Mouse (Mus musculus): ENCODE data around the gene Mbip.

Gene Mbip

DNA sequence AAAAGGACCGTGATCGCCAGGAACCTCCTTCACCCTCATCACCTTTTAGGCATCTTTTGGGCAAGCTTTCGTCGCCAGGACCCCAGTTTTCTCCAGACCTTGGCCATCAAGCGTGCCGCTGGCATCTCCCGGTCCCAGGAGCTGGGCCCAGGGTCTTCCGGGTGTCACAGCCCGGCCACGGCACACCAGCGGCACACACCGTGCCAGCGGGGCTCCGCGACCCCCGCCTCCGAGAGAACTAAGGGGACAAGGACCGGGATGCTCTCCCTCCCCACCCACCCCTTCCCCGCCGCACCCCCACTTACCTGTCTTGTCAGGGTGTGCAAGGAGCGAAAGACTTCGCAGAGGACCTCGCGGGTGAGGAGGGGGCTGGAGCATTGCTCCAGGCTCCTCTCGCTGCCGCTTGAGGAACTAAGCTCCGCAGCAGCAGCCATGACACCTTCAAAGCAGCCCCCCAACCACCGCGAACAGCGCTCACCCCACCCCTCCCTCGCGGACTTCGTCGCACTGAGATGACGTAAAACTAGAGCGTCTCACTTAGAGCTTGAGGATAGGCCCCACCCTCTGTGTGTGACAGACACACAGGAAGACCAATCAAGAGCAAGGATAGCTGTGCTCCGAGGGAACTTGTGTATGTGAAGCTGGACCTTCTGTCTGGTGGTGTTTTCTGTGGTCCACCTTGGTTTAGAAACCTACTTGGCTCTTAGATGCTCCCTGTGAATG, at the start of gene Mbip:
Mbip (minus strand) TSS at position 528 of the 723 bp plus-strand sequence.
- no peaks in the 10 kb centered on the region for H3K36me3 ChIP-seq (ENCODE audit: control insufficient read depth, insufficient read depth, low read length, poor library complexity, severe bottlenecking)
- H3K27me3 ChIP-seq (ENCODE audit: control insufficient read depth, insufficient read depth, low read length, poor library complexity, severe bottlenecking) = no peaks in the 10 kb centered on the region
- peak; percentile 99 for DNase-seq (ENCODE audit: low read depth, low spot score)

DNA sequence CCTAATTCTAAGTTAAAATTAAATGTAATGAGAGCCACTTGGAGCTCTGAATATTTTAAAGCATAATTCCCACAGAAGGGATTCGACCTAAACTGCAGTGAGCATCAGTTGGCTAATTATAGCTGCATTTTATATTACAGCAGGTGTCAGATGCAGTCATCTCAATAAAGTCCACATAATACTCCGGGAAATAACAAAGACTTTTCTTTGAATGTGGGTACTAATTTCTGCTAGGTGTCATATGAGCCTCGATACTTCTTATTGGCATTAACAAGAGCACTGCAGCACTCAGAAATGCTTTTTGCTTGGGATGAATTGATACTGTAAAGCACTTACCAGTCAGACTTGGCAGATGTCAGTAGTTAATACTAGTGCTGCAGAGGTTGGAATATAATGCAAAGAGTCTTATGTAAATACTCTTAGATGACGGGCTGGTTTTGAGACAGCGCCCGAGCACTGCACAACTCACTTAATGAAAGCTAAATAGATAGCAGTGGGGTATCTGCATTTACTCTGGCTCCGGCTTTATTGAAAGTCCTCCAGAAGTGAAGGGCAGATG, 42.0 kb upstream of the Mbip start:
- Histone ChIP-seq H3K36me3 (ENCODE audit: control insufficient read depth, insufficient read depth, low read length, poor library complexity, severe bottlenecking) (no peaks in the 10 kb centered on the region), H3K27me3 (ENCODE audit: control insufficient read depth, insufficient read depth, low read length, poor library complexity, severe bottlenecking) (no peaks in the 10 kb centered on the region)
- DNase-seq (ENCODE audit: low read depth, low spot score) = no peak

DNA sequence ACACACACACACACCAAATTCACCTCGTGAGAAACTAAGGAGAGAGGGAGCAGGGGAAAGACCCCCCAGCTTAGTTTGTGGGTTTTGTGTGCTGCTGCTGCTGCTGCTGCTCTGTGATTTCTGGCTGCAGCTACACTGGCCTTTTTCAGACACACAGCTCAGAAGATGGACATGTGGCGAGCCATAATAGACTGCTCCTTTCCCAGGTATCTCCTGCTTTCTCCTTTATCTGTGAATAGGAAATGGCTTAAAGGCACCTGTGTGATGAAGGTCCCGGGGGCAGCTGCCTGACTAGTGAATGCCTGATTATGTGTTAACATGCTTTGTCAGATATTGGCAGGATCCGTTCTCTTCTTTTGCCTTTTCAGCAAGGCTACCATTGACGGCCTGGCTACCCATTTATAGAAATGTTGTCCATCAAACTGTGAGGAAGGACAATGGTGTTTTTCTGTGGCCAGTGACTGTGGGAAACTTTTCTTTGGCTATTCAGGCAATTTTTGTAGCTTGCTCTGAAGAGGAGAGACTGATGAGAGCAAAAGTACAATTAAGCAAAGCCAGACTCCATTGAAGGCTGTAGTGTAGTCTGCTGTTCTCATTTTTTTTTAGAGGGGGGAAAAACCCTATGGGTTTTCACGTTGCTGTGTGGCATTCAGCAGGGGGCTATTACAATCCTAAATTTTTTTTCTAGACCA, 41.4 kb upstream of the Mbip start:
- H3K27me3 ChIP-seq (ENCODE audit: control insufficient read depth, insufficient read depth, low read length, poor library complexity, severe bottlenecking) = no peaks in the 10 kb centered on the region
- no peak for DNase-seq (ENCODE audit: low read depth, low spot score)
- H3K36me3 ChIP-seq (ENCODE audit: control insufficient read depth, insufficient read depth, low read length, poor library complexity, severe bottlenecking) = no peaks in the 10 kb centered on the region

DNA sequence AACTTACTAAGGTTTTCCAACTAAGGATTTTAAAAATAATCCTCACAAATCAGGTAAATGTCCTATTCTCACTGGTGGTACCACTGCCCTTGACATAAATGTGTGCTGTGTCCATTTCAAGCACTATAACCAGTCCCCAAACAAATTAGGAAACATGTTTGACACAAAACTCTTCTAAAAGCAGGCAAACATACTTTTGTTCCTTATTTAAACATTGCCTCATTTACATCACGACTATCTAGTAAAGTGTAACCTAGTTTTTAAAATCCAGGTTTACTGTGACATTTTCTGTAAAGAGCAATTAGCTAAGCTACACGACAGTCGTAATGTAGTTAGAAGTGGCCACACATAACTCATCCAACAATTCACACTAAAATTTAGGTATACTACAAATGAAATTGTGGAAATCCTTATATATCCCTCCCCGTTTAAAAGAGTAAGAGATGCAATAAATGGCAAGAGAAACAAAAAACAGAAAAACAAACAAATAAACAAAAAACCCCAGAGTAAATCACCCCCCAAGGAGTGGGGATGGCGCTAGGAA, 851 bp downstream of the Mbip start:
- Histone ChIP-seq H3K27me3 (ENCODE audit: control insufficient read depth, insufficient read depth, low read length, poor library complexity, severe bottlenecking) (no peaks in the 10 kb centered on the region), H3K36me3 (ENCODE audit: control insufficient read depth, insufficient read depth, low read length, poor library complexity, severe bottlenecking) (0 out of 2 replicates have a peak, but pooled peaks cover 2% of the 10 kb centered on the region)
- DNase-seq (ENCODE audit: low read depth, low spot score) = peak; percentile 4

DNA sequence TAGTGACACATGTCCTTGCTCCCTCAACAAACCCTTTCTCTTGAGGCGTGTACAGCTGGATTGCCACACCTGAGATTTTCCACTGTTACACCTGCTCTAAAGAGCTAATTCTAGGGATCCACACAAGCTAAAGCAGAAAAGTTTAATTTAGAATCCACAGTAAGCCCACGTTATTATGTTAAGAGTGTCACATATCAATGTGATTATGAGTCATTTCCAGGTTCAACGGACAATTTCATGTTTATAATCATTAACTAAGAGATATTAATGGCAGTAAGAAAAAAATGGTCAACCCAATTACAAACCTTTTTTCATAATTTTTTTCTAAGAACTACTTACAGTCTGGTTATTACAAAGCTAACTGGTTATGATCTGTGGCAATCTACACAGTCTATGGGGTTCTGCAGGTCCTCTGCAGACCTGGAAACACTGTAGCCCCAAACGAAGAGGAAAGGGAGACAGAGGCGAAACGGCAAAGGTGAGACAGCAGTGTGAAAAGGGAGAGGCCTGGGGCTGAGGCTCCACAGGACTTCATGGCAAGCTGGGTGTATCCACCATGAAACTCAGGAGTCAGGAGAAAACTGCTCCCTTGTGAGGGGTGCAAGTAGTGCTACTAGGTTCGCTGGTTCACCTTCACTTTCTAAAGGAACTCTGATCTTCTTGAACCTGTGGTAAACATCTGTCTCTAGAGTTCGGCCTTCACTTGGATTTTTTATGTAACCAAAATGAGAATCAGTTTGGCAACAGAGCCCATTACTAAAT, 6.2 kb downstream of the Mbip start:
- DNase-seq (ENCODE audit: low read depth, low spot score) = no peak
- Histone ChIP-seq H3K36me3 (ENCODE audit: control insufficient read depth, insufficient read depth, low read length, poor library complexity, severe bottlenecking) (peaks cover 5% of the 10 kb centered on the region; the same call in 1 of the 2 replicates), H3K27me3 (ENCODE audit: control insufficient read depth, insufficient read depth, low read length, poor library complexity, severe bottlenecking) (no peaks in the 10 kb centered on the region)

DNA sequence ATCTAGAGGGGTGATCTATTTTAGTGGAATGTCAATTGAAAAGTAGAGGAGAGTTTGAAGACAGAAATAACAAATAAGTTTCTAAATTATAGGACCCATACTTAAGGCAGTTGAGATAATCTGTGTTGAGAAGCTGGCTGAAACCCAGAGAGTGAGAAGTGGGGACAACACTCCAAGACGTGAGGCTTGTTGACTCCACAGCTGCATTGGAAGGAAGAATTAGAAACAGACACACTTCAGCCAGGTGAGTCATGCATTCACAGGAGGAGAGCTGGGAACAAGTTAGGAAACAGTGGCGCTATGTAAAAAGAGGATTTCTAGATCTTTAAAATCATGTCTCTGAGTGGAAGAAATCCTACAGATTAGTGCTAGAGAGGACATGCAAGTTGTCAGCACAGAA, 12.2 kb downstream of the Mbip start:
- Histone ChIP-seq H3K27me3 (ENCODE audit: control insufficient read depth, insufficient read depth, low read length, poor library complexity, severe bottlenecking) (no peaks in the 10 kb centered on the region), H3K36me3 (ENCODE audit: control insufficient read depth, insufficient read depth, low read length, poor library complexity, severe bottlenecking) (peaks cover 9% of the 10 kb centered on the region)
- no peak for DNase-seq (ENCODE audit: low read depth, low spot score)

DNA sequence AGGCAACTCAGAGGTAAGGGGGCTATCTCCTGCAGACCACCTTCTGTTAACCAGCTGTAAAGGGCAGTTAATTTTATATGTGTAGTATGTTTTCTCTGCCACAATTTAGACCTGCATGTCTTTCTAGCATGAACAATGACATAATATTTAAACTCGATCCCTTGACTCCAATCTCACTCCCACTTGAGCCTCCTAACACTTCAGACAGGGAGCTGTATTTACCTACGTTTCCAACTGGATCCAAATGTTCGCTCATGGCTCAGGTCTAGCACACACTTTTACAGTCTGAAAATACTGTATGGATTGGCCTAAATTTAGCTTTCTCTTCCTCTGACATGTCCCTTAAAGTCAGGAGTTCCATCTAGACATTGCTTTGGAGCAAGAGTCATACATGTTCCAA, 13.2 kb downstream of the Mbip start:
- Histone ChIP-seq H3K36me3 (ENCODE audit: control insufficient read depth, insufficient read depth, low read length, poor library complexity, severe bottlenecking) (peaks cover 9% of the 10 kb centered on the region), H3K27me3 (ENCODE audit: control insufficient read depth, insufficient read depth, low read length, poor library complexity, severe bottlenecking) (no peaks in the 10 kb centered on the region)
- no peak for DNase-seq (ENCODE audit: low read depth, low spot score)

DNA sequence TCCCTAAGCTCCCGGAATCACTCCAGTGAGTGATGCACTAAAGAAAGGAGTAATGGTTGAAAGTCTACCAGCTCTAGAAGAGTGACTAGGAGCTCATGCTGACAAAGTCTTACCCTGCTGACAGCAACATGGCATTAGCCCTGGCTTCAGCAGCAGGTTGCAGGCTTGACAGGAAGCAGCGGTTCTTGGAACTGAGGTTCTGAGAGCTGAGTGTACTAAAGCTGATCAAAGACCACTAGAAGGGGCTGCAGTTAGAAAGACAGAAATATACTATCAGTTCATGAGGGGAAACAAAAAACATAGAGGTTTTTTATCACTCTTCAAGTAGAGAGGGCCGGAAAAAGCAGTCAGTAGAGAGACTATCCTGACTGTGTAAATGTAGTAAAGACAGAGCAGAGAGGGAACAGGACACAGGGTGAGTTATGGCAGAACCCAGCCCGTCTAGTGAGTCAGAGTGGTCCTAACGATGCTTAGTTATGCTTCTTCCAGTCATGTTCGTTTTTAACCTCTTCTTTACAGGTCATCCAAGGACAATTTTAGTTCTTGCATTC, 18.2 kb downstream of the Mbip start:
- Histone ChIP-seq H3K36me3 (ENCODE audit: control insufficient read depth, insufficient read depth, low read length, poor library complexity, severe bottlenecking) (0 out of 2 replicates have a peak, but pooled peaks cover 3% of the 10 kb centered on the region), H3K27me3 (ENCODE audit: control insufficient read depth, insufficient read depth, low read length, poor library complexity, severe bottlenecking) (no peaks in the 10 kb centered on the region)
- no peak for DNase-seq (ENCODE audit: low read depth, low spot score)

DNA sequence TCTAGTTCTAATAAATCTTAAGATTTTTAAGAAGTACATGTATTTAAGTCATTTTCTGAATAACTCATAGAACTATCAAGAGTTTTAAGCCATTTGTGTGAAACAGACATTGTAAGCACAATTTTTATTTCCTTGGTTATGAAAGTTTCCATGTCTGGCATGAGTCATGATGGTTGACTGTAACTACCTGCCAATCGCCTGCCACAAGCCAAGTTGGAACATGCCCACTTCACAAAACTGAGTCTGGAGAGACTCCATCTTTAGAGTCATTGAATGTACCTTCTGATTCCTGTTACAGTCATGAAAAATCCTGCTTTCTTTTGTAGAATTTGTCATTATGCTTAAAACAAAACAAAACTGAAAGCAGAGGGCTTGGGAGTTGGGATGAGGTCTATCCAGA, 19.8 kb downstream of the Mbip start:
- no peak for DNase-seq (ENCODE audit: low read depth, low spot score)
- H3K36me3 ChIP-seq (ENCODE audit: control insufficient read depth, insufficient read depth, low read length, poor library complexity, severe bottlenecking) = 0 out of 2 replicates have a peak, but pooled peaks cover 2% of the 10 kb centered on the region
- H3K27me3 ChIP-seq (ENCODE audit: control insufficient read depth, insufficient read depth, low read length, poor library complexity, severe bottlenecking) = no peaks in the 10 kb centered on the region

DNA sequence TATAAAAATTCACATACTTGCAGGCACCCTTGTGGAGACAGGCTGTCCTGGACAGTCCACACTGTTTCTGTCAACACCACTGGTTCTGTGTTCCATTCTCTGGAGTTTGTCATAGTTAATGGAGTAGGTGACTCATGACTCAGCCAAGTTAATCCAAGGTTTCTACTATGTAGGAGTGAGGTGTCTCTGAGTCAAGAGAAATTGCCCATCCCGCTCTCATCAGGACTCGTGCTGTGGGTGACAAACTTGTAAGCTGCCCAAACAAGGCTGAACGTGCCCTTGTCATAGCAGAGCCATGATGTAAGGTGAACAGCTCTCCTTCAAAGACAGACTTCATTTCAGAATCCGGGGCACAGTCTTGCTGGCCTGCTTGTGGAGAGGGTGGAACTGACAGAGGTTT, 26.8 kb downstream of the Mbip start:
- DNase-seq (ENCODE audit: low read depth, low spot score) = no peak
- no peaks in the 10 kb centered on the region for H3K27me3 ChIP-seq (ENCODE audit: control insufficient read depth, insufficient read depth, low read length, poor library complexity, severe bottlenecking)
- no peaks in the 10 kb centered on the region for H3K36me3 ChIP-seq (ENCODE audit: control insufficient read depth, insufficient read depth, low read length, poor library complexity, severe bottlenecking)

DNA sequence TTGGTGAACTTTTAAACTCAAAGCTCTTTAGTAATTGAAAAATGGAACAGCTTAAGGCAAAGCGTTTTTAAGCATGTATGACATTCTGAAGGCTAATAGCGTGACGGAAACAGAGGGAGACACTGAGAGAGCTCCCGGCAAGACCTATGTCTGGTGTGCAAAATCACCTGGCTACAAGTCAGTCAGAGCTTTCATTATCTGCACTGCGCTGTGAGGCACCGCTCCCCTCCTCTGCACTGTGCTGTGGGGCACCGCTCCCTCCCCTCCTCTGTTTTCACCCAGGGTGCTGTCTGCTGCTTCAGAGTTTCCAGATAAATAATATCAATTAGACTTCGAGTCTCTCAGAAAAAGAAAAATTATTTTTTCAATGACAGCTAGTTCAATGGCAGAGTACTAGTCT, 27.6 kb downstream of the Mbip start:
- no peaks in the 10 kb centered on the region for H3K27me3 ChIP-seq (ENCODE audit: control insufficient read depth, insufficient read depth, low read length, poor library complexity, severe bottlenecking)
- DNase-seq (ENCODE audit: low read depth, low spot score) = no peak
- no peaks in the 10 kb centered on the region for H3K36me3 ChIP-seq (ENCODE audit: control insufficient read depth, insufficient read depth, low read length, poor library complexity, severe bottlenecking)

DNA sequence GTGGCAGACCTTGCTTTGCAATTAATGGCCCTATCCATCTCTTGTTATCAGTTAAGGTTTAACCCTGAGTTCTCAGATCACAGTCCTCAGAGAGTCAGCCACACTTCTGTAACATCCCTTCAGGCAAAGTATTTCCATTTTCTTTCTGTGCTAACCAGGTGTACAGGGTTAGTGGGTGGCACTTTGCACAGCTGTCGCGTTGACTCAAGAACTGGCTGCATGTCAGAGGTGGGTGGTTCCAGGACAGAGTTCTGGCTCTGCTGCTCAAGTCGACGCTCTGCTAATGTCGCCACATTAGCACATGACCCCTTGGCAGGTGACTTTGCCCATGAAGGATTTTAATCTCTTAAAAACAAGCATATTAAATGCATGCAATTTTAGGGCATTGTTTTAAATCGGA, 39.9 kb downstream of the Mbip start:
- no peaks in the 10 kb centered on the region for H3K36me3 ChIP-seq (ENCODE audit: control insufficient read depth, insufficient read depth, low read length, poor library complexity, severe bottlenecking)
- DNase-seq (ENCODE audit: low read depth, low spot score) = no peak

DNA sequence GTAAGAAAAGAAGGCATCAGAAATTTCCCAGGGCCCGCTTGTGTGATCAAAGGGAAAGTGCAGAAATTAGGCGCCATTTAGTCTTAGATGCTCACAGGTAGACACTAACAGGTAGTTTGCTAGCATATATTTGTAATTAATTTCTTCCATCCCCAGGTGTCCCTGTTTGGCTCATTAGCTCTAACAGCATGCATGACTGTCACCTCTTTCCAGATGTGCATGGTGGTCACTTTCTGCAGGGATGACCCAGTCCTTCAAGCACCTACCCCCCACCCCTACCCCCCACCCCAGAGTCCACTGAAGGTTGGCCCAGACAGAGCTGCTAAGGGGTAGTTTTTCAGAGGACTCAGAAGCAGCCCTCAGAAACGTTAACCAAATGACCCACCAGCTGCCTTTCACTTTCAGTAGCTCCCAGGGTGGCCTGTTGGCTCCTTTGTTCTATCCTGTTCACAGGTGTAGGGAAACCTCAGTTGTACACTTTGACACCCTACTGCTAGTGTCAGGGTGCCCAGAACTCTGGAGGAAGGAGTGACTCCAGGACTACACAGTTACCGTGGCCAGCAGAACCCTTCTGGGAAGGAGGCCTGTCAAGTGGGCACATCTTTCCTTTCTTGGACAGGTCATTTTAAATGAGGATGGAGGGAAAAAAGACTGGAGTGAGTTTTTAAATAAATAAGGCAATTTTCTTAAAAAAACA, 43.2 kb downstream of the Mbip start:
- Histone ChIP-seq H3K36me3 (ENCODE audit: control insufficient read depth, insufficient read depth, low read length, poor library complexity, severe bottlenecking) (no peaks in the 10 kb centered on the region), H3K27me3 (ENCODE audit: control insufficient read depth, insufficient read depth, low read length, poor library complexity, severe bottlenecking) (no peaks in the 10 kb centered on the region)
- DNase-seq (ENCODE audit: low read depth, low spot score) = no peak

More for the DNA sequence above, 39.9 kb downstream of the Mbip start:
- no peaks in the 10 kb centered on the region for H3K27me3 ChIP-seq (ENCODE audit: control insufficient read depth, insufficient read depth, low read length, poor library complexity, severe bottlenecking)

Measured in splenic B cell, adult 2 months (primary cell).